11 mouse cellular contexts compared by ENCODE assay signal in the genomic region with DNA sequence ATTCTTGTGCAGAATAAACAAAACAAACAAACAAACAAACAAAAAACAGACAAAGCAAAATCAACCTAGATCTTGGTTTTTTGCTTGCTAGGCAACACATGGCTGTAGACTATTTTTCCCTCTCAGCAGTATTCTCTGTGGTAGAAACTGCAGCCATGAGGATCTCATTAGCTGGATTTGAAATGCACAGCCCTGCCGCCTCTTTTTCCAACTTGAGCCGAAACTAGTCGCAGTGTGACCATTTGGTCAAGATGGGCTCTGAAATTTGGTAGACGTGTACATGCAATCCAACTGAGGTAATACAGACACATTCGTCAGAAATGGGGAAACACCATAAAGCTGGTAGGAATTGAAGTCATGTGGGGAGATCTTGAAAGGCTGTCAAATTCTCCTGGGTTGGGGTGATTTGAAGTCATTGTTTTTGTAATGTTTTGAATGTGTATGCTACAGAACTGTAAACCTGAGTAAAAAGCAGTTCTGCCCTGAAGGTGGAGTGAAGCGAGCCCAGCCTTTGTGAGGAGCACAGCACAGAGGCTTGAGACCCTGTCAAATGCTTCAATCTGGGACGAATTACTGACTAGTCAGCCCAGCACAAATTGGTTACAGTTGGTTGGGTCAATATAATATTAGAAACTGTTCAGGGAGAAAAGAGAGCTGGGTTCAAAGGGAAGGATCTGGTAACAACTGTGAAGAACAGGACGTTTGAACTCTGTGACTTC. TPM values are rescaled to one million over a fixed set of nuclear protein-coding genes. Genes with fewer than 3 reads are reported as not detected.
DNase-seq lines count a peak whose midpoint lies in the region; ATAC-seq and TF ChIP-seq lines count a peak whose summit lies in the region.
"Had no signal": no experiment of that assay in that cellular context is flagged by ENCODE, and none has a peak within 500 bp of the region (broad histone marks: within the 10 kb centered on the region; RNA-seq: fewer than 3 reads in every experiment).

No protein-coding gene starts in this region.

- intact Hi-C loops in heart, adult 2 months (cut with DNase I): loop anchor here (5.0 kb wide), 1 partner anchor 33 kb away; the partner anchor contains the start of gene Rif1

- H3K27me3 ChIP-seq in heart, adult 2 months (ENCODE audit: control insufficient read depth, insufficient read depth, low read length): 0 out of 2 replicates have a peak, but pooled peaks cover 1% of the 10 kb centered on the region
- H3K27me3 ChIP-seq in hindbrain, postnatal 0 days (ENCODE audit: insufficient read depth, low read length): no peaks in the 10 kb centered on the region
- no peaks in the 10 kb centered on the region for H3K27me3 ChIP-seq in neural tube, embryonic 12.5 days (replicated peaks)

- no peak for ATAC-seq in hindbrain, postnatal 0 days
- ATAC-seq in neural tube, embryonic 12.5 days (ENCODE audit: low FRiP score, low read depth): no peak

- TF ChIP-seq EP300 in heart, adult 2 months (IDR thresholded peaks at IDR 0.05; ENCODE audit: insufficient read depth, low read depth, low read length): no peak

- no peaks in the 10 kb centered on the region for H3K79me2 ChIP-seq in heart, adult 2 months (replicated peaks; ENCODE audit: control insufficient read depth, insufficient read depth, low read length)

- no peak overlapping the region for H3K9ac ChIP-seq in heart, adult 2 months (ENCODE audit: low read depth, low read length)
- H3K9ac ChIP-seq in hindbrain, postnatal 0 days (replicated peaks; ENCODE audit: low read length): no peak overlapping the region
- H3K9ac ChIP-seq in neural tube, embryonic 12.5 days: no peak overlapping the region

- 88% methylated on average over 8 of the region's 8 CpGs for WGBS in heart, adult 2 months
- WGBS in hindbrain, postnatal 0 days: 28% methylated on average over 8 of the region's 8 CpGs
- WGBS in neural tube, embryonic 12.5 days: 34% methylated on average over 8 of the region's 8 CpGs

- H3K36me3 ChIP-seq in heart, adult 2 months (ENCODE audit: control insufficient read depth, insufficient read depth, low read length): no peaks in the 10 kb centered on the region
- no peaks in the 10 kb centered on the region for H3K36me3 ChIP-seq in hindbrain, postnatal 0 days (ENCODE audit: insufficient read depth, low read length)
- 0 out of 2 replicates have a peak, but pooled peaks cover 5% of the 10 kb centered on the region for H3K36me3 ChIP-seq in neural tube, embryonic 12.5 days

- peak; percentile 80 for DNase-seq in heart, adult 11 months
- DNase-seq in heart, adult 2 months: no peak
- no peak for DNase-seq in hindbrain, postnatal 0 days (ENCODE audit: low spot score)
- no peak for DNase-seq in adrenal gland, adult 2 months
- DNase-seq in urinary bladder, postnatal 25 days (ENCODE audit: low spot score): no peak
- DNase-seq in urinary bladder, adult 18-20 months (ENCODE audit: low spot score in 2 of 2): no peak
- DNase-seq: kidney, adult 2 months; liver had no signal

- TF ChIP-seq CTCF in heart, adult 2 months (IDR thresholded peaks at IDR 0.05): no peak
- TF ChIP-seq CTCF in embryonic fibroblast, embryonic 13.5 days (IDR thresholded peaks at IDR 0.05; ENCODE audit: borderline replicate concordance, insufficient read depth, low read length): no peak
- no peak for TF ChIP-seq CTCF in hindbrain, postnatal 0 days (IDR thresholded peaks at IDR 0.05; ENCODE audit: low read depth)

- no peak for TF ChIP-seq POLR2A in heart, adult 2 months (IDR thresholded peaks at IDR 0.05; ENCODE audit: insufficient read depth, low read depth, low read length)
- no peak for TF ChIP-seq POLR2A in embryonic fibroblast, embryonic 13.5 days (IDR thresholded peaks at IDR 0.05; ENCODE audit: low read depth, low read length)

- no peaks in the 10 kb centered on the region; the same call in 1 of the 2 replicates for H3K4me1 ChIP-seq in heart, adult 2 months (ENCODE audit: control insufficient read depth, insufficient read depth, low read length)
- H3K4me1 ChIP-seq in embryonic fibroblast, embryonic 13.5 days (ENCODE audit: control insufficient read depth, insufficient read depth, low read length): peaks cover 3% of the 10 kb centered on the region
- H3K4me1 ChIP-seq in hindbrain, postnatal 0 days (ENCODE audit: insufficient read depth, low read length): no peaks in the 10 kb centered on the region; the same call in 1 of the 2 replicates
- peaks cover 8% of the 10 kb centered on the region for H3K4me1 ChIP-seq in neural tube, embryonic 12.5 days

- H3K27ac ChIP-seq in heart, adult 2 months: no peak overlapping the region
- H3K27ac ChIP-seq in embryonic fibroblast, embryonic 13.5 days (ENCODE audit: insufficient read depth, low read length): no peak overlapping the region
- no peak overlapping the region for H3K27ac ChIP-seq in hindbrain, postnatal 0 days
- no peak overlapping the region for H3K27ac ChIP-seq in neural tube, embryonic 12.5 days

- no peak overlapping the region for H3K4me3 ChIP-seq in heart, adult 2 months
- H3K4me3 ChIP-seq in embryonic fibroblast, embryonic 13.5 days (ENCODE audit: insufficient read depth, low read length): peak overlapping the region; percentile 36
- H3K4me3 ChIP-seq in hindbrain, postnatal 0 days (ENCODE audit: low read length): peak overlapping the region; percentile 1; the same call in 1 of the 2 replicates
- peak overlapping the region; percentile 19 for H3K4me3 ChIP-seq in neural tube, embryonic 12.5 days
- H3K4me3 ChIP-seq: megakaryocyte, embryonic 14.5 days had no signal

- H3K9me3 ChIP-seq in hindbrain, postnatal 0 days (ENCODE audit: low read length): no peaks in the 10 kb centered on the region
- no peaks in the 10 kb centered on the region for H3K9me3 ChIP-seq in neural tube, embryonic 12.5 days
- H3K9me3 ChIP-seq: megakaryocyte, embryonic 14.5 days had no signal

- H3K4me2 ChIP-seq in hindbrain, postnatal 0 days (ENCODE audit: low read depth, low read length): peak overlapping the region; percentile 75
- H3K4me2 ChIP-seq in neural tube, embryonic 12.5 days (replicated peaks): peak overlapping the region; percentile 68

RNA-seq across cellular contexts. Expression of gene Tnfaip6, which starts 1.4 kb away (rescaled TPM):
- 1 to 10 TPM; 1.1 TPM for total RNA-seq in heart, adult 2 months (2021)
- polyA plus RNA-seq in heart, adult 2 months (2012; rRNA removed): 0.41 and 1.1 TPM in 2 replicates
- 13.0 and 21.6 TPM in 2 replicates for polyA plus RNA-seq in embryonic fibroblast, embryonic 13.5 days (2011; ENCODE audit: insufficient read length, low read depth, missing spikeins)
- 3.0 and 3.2 TPM in 2 replicates for total RNA-seq in hindbrain, postnatal 0 days (2014; rRNA removed)
- polyA plus RNA-seq in hindbrain, postnatal 0 days (2015; fragmentation: Nextera tagmentation; extraction: Ambion mirVana): 5.8 TPM in 2 replicates
- 18.1 and 18.2 TPM in 2 replicates for polyA plus RNA-seq in neural tube, embryonic 12.5 days (2016; fragmentation: Nextera tagmentation; extraction: Ambion mirVana)
- 1 to 10 TPM in 1 of 2 experiments, under 1 TPM in 1; 0.62 to 1.7 TPM for total RNA-seq in adrenal gland, adult 2 months (2021)
- 0.06 TPM in 1 of 2 replicates, not detected in the other for polyA plus RNA-seq in adrenal gland, adult 2 months (2012; rRNA removed)

RNA-seq across cellular contexts. Expression of gene Rif1, which starts 33.4 kb away (rescaled TPM):
- total RNA-seq in heart, adult 2 months (2021): 10 to 100 TPM; 19.3 to 21.9 TPM
- polyA plus RNA-seq in heart, adult 2 months (2012; rRNA removed): 2.4 and 4.2 TPM in 2 replicates
- 22.5 and 28.2 TPM in 2 replicates for polyA plus RNA-seq in embryonic fibroblast, embryonic 13.5 days (2011; ENCODE audit: insufficient read length, low read depth, missing spikeins)
- total RNA-seq in hindbrain, postnatal 0 days (2014; rRNA removed): 17.5 and 26.9 TPM in 2 replicates
- polyA plus RNA-seq in hindbrain, postnatal 0 days (2015; fragmentation: Nextera tagmentation; extraction: Ambion mirVana): 15.2 and 17.1 TPM in 2 replicates
- polyA plus RNA-seq in neural tube, embryonic 12.5 days (2016; fragmentation: Nextera tagmentation; extraction: Ambion mirVana): 39.2 and 41.3 TPM in 2 replicates
- 10 to 100 TPM; 24.1 to 26.4 TPM for total RNA-seq in adrenal gland, adult 2 months (2021)
- polyA plus RNA-seq in adrenal gland, adult 2 months (2012; rRNA removed): 0.40 and 1.1 TPM in 2 replicates
